Mouse (Mus musculus) embryonic fibroblast, embryonic 13.5 days (primary cell): ENCODE measurements around the gene Stk10. TPM values are rescaled to one million over a fixed set of nuclear protein-coding genes. Genes with fewer than 3 reads are reported as not detected.

Experiments
- H3K27ac ChIP-seq: 2 replicates; pipeline ENCODE4 v1.5.1; 2012; ENCODE audit warnings: low read length, control low read depth, inconsistent platforms; ENCODE audit not compliant: insufficient read depth
- H3K4me1 ChIP-seq: 2 replicates; pipeline ENCODE4 v1.6.1; 2011; ENCODE audit warnings: low read length; ENCODE audit not compliant: control insufficient read depth, insufficient read depth
- H3K4me3 ChIP-seq: 2 replicates; pipeline ENCODE4 v1.5.1; 2011; ENCODE audit warnings: mild to moderate bottlenecking, control low read depth, low read length; ENCODE audit not compliant: insufficient read depth
- CTCF ChIP-seq: IDR thresholded peaks from 2 replicates; pipeline ENCODE4 v1.5.1; 2011; ENCODE audit warnings: mild to moderate bottlenecking, control low read depth, low read length, moderate library complexity, borderline replicate concordance; ENCODE audit not compliant: insufficient read depth
- POLR2A ChIP-seq: IDR thresholded peaks from 2 replicates; pipeline ENCODE4 v1.6.1; 2011; ENCODE audit warnings: low read depth, mild to moderate bottlenecking, control low read depth, low read length, moderate library complexity
- polyA plus RNA-seq: library from polyadenylated mRNA; stranded (reverse); fragments of >200 nt; gene quantifications from 2 replicates; pipeline ENCODE4 v1.2.4, GENCODE M21; 2011; ENCODE audit warnings: low read depth; ENCODE audit not compliant: missing spikeins, insufficient read length

The Stk10 gene
- polyA plus RNA-seq, 1 experiment: 4.4 TPM

GRCm38 (mm10) chr11:32623236-32623635 lies 90.1 kb downstream of the Stk10 start:
- no peak overlapping the region for H3K4me3 ChIP-seq

GRCm38 (mm10) chr11:32623912-32624311 lies 90.8 kb downstream of the Stk10 start:
- Histone ChIP-seq H3K4me1 (no peaks in the 10 kb centered on the region), H3K27ac (no peak overlapping the region), H3K4me3 (no peak overlapping the region)
- no peak for TF ChIP-seq POLR2A
- no peak for TF ChIP-seq CTCF

More at GRCm38 (mm10) chr11:32623236-32623635, 90.1 kb downstream of the Stk10 start:
- Histone ChIP-seq H3K27ac (no peak overlapping the region), H3K4me1 (no peaks in the 10 kb centered on the region)
- no peak for TF ChIP-seq POLR2A
- no peak for TF ChIP-seq CTCF

DNA sequence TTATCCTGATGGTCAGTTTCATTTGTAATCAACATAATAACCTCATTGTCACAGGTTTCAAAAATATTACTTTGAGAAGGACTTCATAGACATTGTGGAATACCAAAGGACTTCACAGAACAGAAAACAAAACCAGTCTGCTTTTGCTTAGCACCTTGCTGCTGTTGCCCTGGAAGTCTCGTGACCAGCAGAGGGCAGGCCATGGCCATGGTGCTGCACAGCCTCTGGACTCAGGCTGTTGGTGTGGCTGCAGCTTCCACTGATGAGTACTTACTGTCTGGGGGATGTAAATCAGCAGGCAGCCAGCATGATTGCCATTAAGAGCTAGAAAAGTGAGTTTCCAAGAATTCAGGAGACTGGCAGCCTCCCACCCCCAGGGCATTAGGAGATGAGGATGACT lies 92.6 kb downstream of the Stk10 start:
- TF ChIP-seq CTCF: peak; percentile 92; the same call in 1 of the 2 replicates
- TF ChIP-seq POLR2A: no peak
- H3K4me1 ChIP-seq: no peaks in the 10 kb centered on the region
- H3K27ac ChIP-seq: no peak overlapping the region
- no peak overlapping the region for H3K4me3 ChIP-seq

- H3K4me3 ChIP-seq: no peak overlapping the region
- no peak overlapping the region for H3K27ac ChIP-seq
- TF ChIP-seq CTCF (no peak), POLR2A (no peak)
- H3K4me1 ChIP-seq: no peaks in the 10 kb centered on the region
Measured at GRCm38 (mm10) chr11:32626079-32626478, 93.0 kb downstream of the Stk10 start.

GRCm38 (mm10) chr11:32627900-32628299 lies 94.8 kb downstream of the Stk10 start:
- TF ChIP-seq CTCF (no peak), POLR2A (no peak)
- Histone ChIP-seq H3K4me1 (no peaks in the 10 kb centered on the region), H3K4me3 (no peak overlapping the region), H3K27ac (no peak overlapping the region)

GRCm38 (mm10) chr11:32629713-32630211 lies 96.7 kb downstream of the Stk10 start:
- H3K4me1 ChIP-seq: no peaks in the 10 kb centered on the region
- no peak overlapping the region for H3K27ac ChIP-seq
- no peak for TF ChIP-seq CTCF
- TF ChIP-seq POLR2A: no peak
- no peak overlapping the region for H3K4me3 ChIP-seq

GRCm38 (mm10) chr11:32632671-32633070 lies 99.6 kb downstream of the Stk10 start:
- Histone ChIP-seq H3K4me3 (no peak overlapping the region), H3K27ac (no peak overlapping the region), H3K4me1 (no peaks in the 10 kb centered on the region)
- TF ChIP-seq POLR2A (no peak), CTCF (no peak)

DNA sequence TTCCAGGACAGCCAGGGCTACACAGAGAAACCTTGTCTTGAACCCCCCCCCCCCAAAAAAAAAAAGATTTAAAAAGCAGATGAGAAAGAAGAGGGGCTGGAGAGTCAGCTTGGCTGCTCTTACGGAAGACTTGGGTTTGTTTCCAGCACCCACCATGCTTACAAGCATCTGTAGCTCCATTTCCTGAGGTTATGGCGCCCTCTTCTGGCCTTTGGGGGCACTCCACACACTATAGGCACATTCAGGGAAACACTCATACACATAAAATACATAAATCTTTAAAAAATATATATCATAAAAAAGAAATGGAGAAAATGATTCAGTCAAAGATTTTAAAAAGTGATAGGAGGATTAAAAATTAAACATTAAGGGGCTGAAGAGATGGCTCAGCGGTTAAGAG lies 100.4 kb downstream of the Stk10 start:
- no peaks in the 10 kb centered on the region for H3K4me1 ChIP-seq
- H3K27ac ChIP-seq: no peak overlapping the region
- TF ChIP-seq CTCF (no peak), POLR2A (no peak)
- H3K4me3 ChIP-seq: no peak overlapping the region

DNA sequence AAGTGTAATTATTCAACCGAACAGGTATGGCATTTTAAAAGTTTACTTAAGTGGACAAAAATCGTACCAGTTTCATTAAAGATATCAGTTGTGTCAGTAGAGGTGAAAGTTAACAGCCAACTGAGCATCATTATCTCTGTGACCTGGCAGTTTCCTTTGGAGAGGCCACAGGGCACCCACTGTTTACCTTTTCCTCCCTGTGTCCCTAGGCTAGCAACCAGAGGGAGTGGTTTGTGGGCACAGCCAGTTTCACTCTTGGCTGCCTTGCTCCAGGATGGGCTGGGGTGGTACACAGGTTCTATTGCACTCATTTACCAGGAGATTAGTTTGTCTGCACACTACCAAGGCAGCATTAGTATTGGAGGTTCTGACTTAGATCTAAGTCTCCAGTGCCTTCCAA lies 101.0 kb downstream of the Stk10 start:
- no peak overlapping the region for H3K27ac ChIP-seq
- no peaks in the 10 kb centered on the region for H3K4me1 ChIP-seq
- TF ChIP-seq CTCF: no peak
- TF ChIP-seq POLR2A: no peak
- no peak overlapping the region for H3K4me3 ChIP-seq

- no peak overlapping the region for H3K4me3 ChIP-seq
- H3K27ac ChIP-seq: no peak overlapping the region
- TF ChIP-seq POLR2A (no peak), CTCF (no peak)
- H3K4me1 ChIP-seq: peaks cover 3% of the 10 kb centered on the region; the same call in 1 of the 2 replicates
Measured at GRCm38 (mm10) chr11:32634842-32635241, 101.7 kb downstream of the Stk10 start.
